Mouse (Mus musculus) midbrain, postnatal 0 days (tissue): ENCODE results near the gene Syngr4. TPM values are rescaled to one million over a fixed set of nuclear protein-coding genes. Genes with fewer than 3 reads are reported as not detected.
A peak's percentile ranks its signal among the peaks of the same experiment; 100 is the strongest.

Experiments used
- ATAC-seq: fragments of 200-750 bp; cut with Nextera tagmentation; 2 replicates; pipeline ENCODE4 v1.8.0; 2017; ENCODE audit warnings: moderate number of reproducible peaks, mild to moderate bottlenecking, moderate TSS enrichment, moderate library complexity; ENCODE audit not compliant: low FRiP score
- DNase-seq: peaks from one replicate; pipeline ENCODE4 v3.0.0-alpha.2; 2015; ENCODE audit warnings: low spot score
- H3K27ac ChIP-seq: fragments of 300-500 bp; sonication (generic); 2 replicates; pipeline ENCODE4 v1.5.1; 2014; ENCODE audit warnings: low read depth, mild to moderate bottlenecking, low read length, mixed read lengths
- H3K27me3 ChIP-seq: fragments of 300-500 bp; sonication (generic); 2 replicates; pipeline ENCODE4 v1.6.1; 2014; ENCODE audit warnings: low read length, control low read depth, mixed read lengths; ENCODE audit not compliant: insufficient read depth
- H3K36me3 ChIP-seq: fragments of 300-500 bp; sonication (generic); 2 replicates; pipeline ENCODE4 v1.6.1; 2014; ENCODE audit warnings: low read length, control low read depth, mixed read lengths; ENCODE audit not compliant: insufficient read depth
- H3K4me1 ChIP-seq: fragments of 300-500 bp; sonication (generic); 2 replicates; pipeline ENCODE4 v1.6.1; 2014; ENCODE audit warnings: mild to moderate bottlenecking, control low read depth, antibody characterized with exemption, low read length, mixed read lengths; ENCODE audit not compliant: insufficient read depth
- H3K4me2 ChIP-seq: fragments of 300-500 bp; sonication (generic); 2 replicates; pipeline ENCODE4 v1.6.1; 2014; ENCODE audit warnings: low read depth, mild to moderate bottlenecking, low read length, mixed read lengths; ENCODE audit not compliant: poor library complexity, severe bottlenecking
- H3K4me3 ChIP-seq: fragments of 300-500 bp; sonication (generic); 2 replicates; pipeline ENCODE4 v1.5.1; 2014; ENCODE audit warnings: low read depth, mild to moderate bottlenecking, low read length, moderate library complexity
- H3K9ac ChIP-seq: fragments of 300-500 bp; sonication (generic); replicated peaks from 2 replicates; pipeline ENCODE4 v1.6.1; 2014; ENCODE audit warnings: mild to moderate bottlenecking, low read length, moderate library complexity, mixed read lengths; ENCODE audit not compliant: poor library complexity, severe bottlenecking
- H3K9me3 ChIP-seq: fragments of 300-500 bp; sonication (generic); 2 replicates; pipeline ENCODE4 v1.6.1; 2016; ENCODE audit warnings: low read length, control low read depth
- CTCF ChIP-seq: IDR thresholded peaks from 2 replicates; pipeline ENCODE4 v1.5.1; 2016; ENCODE audit warnings: antibody characterized with exemption, mild to moderate bottlenecking
- WGBS: fragments of 180-500 bp; shearing (Covaris S2); extraction: QIAGEN DNeasy Blood & Tissue Kit; methylation state at CpG from one replicate; pipeline ENCODE4 v1.1.7; 2014; 5-methylcytosine and 5-hydroxymethylcytosine counted together
- polyA plus RNA-seq: library from polyadenylated mRNA; unstranded; fragments of >200 nt; fragmentation: Nextera tagmentation; extraction: Ambion mirVana; gene quantifications from 2 replicates; pipeline ENCODE4 v1.2.1, GENCODE M21; 2015
- total RNA-seq: library from RNA; depleted of rRNA; stranded (reverse); fragments of >200 nt; gene quantifications from 2 replicates; pipeline ENCODE4 v1.2.3, GENCODE M21; 2014

Syngr4 gene
- total and polyA plus RNA-seq, 2 experiments from 2014 or later = 0.30 TPM; not detected in 1

DNA sequence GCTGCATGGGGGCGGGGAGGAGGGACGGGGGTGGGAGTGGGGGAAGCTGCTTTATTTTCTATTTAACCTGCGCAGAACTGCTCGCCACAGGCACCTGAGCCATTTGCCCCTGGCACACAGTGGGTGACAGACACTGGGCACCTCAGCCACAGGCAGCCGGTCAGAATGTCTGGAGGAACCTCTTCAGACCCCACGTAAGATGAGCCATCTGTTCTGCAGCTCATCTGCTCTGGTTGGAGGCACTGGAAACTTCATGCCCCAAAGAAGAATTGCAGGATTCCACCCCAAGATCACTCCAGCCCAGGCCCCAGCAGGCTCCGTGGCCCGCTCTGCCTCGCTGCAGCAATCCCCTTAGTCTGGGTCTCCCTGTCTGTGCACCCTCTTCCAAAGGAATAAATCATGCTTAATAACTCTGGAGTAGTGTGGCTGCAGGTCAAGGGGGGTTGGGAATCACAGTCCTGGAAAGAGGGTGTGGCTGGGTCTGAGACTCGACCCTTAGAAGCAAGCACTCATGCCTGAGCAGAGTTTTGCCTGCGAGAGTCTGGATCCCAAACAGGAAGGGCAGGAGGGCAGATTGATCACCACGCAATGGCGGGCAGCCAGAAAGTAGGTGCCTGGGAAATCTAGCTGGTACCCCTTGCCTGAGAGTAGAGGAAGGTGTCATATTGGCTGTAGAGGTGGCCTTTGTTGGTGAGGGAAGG is 20.6 kb upstream of the Syngr4 start:
- ATAC-seq = peak; percentile 2; the same call in 1 of the 2 replicates
- WGBS = 35% methylated on average over 13 of the region's 13 CpGs
- peaks cover 11% of the 10 kb centered on the region; the same call in 1 of the 2 replicates for H3K4me1 ChIP-seq

DNA sequence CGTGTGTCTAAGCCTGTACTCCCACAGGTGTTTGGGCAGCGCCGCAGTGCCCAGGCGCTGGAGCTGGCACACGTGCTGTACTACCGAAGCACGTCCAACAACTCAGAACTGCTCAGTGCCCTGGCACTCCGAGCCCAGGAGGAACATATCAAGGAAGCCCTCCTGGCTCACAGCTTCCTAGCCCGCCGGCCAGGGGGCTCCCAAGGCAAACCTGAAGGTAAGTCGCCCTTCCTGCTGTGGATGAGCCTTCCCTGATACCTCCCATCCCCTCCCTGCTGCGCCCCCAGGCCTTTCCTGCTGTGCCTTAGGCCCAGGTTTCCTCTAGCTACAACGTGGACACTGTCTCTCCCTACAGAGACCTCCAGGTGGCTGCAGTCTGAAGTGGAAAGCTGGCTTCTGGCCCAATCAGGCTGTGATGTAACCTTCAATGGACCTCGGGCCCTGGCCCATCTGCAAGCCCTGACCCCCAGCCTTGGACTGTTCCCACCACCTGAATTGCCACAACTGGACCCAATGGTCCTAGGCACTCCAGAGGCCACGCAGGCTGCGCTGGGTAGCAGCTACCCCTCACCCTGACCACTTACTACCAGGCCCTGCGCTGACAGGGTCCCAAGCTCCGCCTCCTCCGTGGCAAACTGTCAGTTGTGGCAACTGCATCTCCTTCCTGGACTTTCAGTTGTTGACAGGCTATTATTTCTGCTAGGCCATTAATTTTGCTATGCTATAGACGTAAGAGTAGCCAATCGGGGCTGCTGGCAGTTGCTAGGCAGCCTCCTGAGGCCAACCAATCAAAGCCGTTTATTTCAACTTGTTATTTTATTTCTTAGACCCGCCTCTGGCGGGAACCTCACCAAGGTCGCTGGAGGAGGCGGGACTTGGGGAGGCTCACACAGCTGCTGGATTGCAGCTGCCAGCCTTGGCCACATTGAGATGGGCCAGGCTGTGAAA is 19.8 kb upstream of the Syngr4 start:
- Histone ChIP-seq H3K4me3 (peak overlapping the region; percentile 26; the same call in 1 of the 2 replicates), H3K4me2 (peak overlapping the region; percentile 53), H3K36me3 (peaks cover 2% of the 10 kb centered on the region; the same call in 1 of the 2 replicates), H3K27me3 (no peaks in the 10 kb centered on the region), H3K4me1 (peaks cover 11% of the 10 kb centered on the region; the same call in 1 of the 2 replicates), H3K9me3 (no peaks in the 10 kb centered on the region), H3K9ac (peak overlapping the region; percentile 65), H3K27ac (peak overlapping the region; percentile 83)
- ATAC-seq (peak; percentile 90), DNase-seq (peak; percentile 96)
- 34% methylated on average over 26 of the region's 26 CpGs for WGBS
- peak; percentile 34 for TF ChIP-seq CTCF

More for the DNA sequence above, 20.6 kb upstream of the Syngr4 start:
- DNase-seq = no peak
- Histone ChIP-seq H3K9me3 (no peaks in the 10 kb centered on the region), H3K27ac (peak overlapping the region; percentile 83), H3K36me3 (peaks cover 2% of the 10 kb centered on the region; the same call in 1 of the 2 replicates), H3K27me3 (no peaks in the 10 kb centered on the region), H3K4me2 (peak overlapping the region; percentile 53), H3K4me3 (peak overlapping the region; percentile 26; the same call in 1 of the 2 replicates), H3K9ac (peak overlapping the region; percentile 48)
- TF ChIP-seq CTCF = no peak

DNA sequence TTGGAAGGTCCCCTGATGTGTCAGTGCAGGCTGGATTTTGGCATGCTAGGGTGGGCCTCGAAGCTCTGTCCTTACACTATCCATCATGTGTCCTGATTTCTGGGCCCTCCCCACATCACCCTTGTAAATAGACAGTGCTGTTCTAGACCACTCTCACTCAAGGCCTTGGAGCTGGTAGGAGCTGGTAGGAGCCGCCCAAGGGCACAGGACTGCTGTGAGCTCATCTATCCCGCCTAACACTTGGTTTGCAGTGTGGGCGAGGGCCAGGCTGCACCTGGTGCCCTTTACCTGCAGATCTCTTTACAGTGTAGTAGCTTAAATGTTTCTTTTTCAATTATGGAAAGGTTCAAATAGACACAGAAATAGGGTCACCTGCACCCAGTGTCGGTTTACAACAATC is 18.5 kb upstream of the Syngr4 start:
- H3K4me2 ChIP-seq = no peak overlapping the region
- WGBS = 91% methylated on average over 5 of the region's 5 CpGs
- peaks cover 11% of the 10 kb centered on the region; the same call in 1 of the 2 replicates for H3K4me1 ChIP-seq
- H3K36me3 ChIP-seq = peaks cover 4% of the 10 kb centered on the region; the same call in 1 of the 2 replicates
- H3K27me3 ChIP-seq = no peaks in the 10 kb centered on the region
- H3K9ac ChIP-seq = 0 out of 2 replicates have a peak overlapping the region, but pooled peaks have one; percentile 8
- H3K27ac ChIP-seq = no peak overlapping the region
- DNase-seq (no peak), ATAC-seq (no peak)
- no peak overlapping the region for H3K4me3 ChIP-seq
- no peaks in the 10 kb centered on the region for H3K9me3 ChIP-seq
- no peak for TF ChIP-seq CTCF

DNA sequence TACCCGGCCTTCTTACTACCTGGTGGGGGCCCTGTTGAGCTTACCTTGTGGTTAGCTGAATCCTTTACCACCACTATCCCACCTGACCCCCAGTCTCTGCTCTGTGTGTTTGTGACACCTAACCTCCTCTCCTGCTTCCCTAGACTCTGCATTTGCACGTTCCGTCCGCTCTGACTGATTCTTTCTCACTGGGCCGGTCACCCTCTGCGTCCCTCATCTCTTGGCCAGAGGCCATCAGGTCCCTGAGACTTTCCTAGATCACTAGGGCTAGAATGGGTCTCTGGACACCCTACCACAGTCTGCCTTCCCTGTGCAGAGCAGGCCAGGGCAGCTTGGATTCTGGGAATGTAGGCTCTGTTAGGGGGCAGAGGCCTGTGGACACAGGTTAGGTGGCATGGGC is 17.6 kb upstream of the Syngr4 start:
- WGBS = 90% methylated on average over 6 of the region's 6 CpGs
- H3K27me3 ChIP-seq = no peaks in the 10 kb centered on the region
- ATAC-seq (no peak), DNase-seq (no peak)
- TF ChIP-seq CTCF = no peak
- H3K4me1 ChIP-seq = peaks cover 11% of the 10 kb centered on the region; the same call in 1 of the 2 replicates
- H3K36me3 ChIP-seq = peaks cover 11% of the 10 kb centered on the region; the same call in 1 of the 2 replicates
- H3K9ac ChIP-seq = 0 out of 2 replicates have a peak overlapping the region, but pooled peaks have one; percentile 29
- H3K4me3 ChIP-seq = no peak overlapping the region
- H3K4me2 ChIP-seq = no peak overlapping the region
- H3K27ac ChIP-seq = no peak overlapping the region
- H3K9me3 ChIP-seq = no peaks in the 10 kb centered on the region

DNA sequence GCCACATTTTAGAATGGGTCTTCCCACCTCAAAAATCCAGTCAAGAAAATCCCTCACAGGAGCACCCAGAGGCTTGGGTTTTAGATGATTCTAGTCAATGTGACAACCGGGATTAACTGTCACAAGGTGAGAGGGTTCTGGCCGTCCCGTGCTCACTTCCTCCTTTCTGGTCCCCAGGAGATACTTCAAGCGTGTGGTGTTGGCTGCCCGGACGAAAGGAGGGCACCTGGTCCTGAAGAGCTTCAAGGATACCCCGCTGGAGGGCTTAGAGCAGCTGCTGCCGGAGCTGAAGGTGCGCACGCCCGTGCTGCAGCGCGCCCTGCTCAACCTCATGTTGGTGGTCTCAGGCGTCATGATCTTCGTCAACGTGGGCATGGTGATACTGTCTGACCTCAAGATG is 12.6 kb upstream of the Syngr4 start:
- H3K4me3 ChIP-seq = no peak overlapping the region
- peaks cover 11% of the 10 kb centered on the region; the same call in 1 of the 2 replicates for H3K36me3 ChIP-seq
- H3K4me2 ChIP-seq = no peak overlapping the region
- DNase-seq (no peak), ATAC-seq (no peak)
- 97% methylated on average over 16 of the region's 16 CpGs for WGBS
- no peaks in the 10 kb centered on the region for H3K27me3 ChIP-seq
- H3K4me1 ChIP-seq = no peaks in the 10 kb centered on the region
- H3K9me3 ChIP-seq = no peaks in the 10 kb centered on the region
- no peak overlapping the region for H3K9ac ChIP-seq
- no peak overlapping the region for H3K27ac ChIP-seq
- TF ChIP-seq CTCF = no peak
